Mouse (Mus musculus) lung, adult 18-20 months (tissue): ENCODE measurements around the gene Ssc4d.

Experiments used
- DNase-seq, 2 experiments: peaks; one replicate each; pipeline ENCODE4 v3.0.0; 2022; ENCODE audit warnings: mixed read lengths in 2 of 2

Gene Ssc4d

DNA sequence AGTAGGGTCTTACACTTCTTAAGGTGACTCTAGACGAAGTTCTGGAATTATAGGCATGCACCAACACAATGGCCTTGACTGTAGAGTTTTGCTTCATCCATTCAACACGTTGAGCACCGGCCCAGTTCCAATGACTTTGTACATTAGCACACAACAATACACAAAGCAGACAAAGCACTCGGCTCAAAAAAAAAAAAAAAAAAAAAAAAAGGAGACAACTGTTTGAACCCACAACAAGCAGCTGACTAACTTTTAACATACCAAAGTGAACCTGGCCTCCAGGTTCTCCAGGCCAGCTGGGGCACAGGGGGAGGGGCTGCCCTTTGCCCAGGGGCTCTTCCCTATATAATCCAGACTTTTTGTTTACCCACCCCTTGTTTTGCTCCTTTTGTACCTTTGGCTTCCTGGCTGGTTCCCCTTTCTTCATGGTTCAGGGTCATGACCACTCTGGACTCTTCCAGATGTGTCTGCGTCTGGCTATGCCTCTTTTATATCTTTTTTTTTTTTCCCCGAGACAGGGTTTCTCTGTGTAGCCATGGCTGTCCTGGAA is 38.6 kb downstream of the Ssc4d start:
- DNase-seq: no peak

GRCm38 (mm10) chr5:135935176-135935523 is 39.2 kb downstream of the Ssc4d start:
- DNase-seq: no peak

- peak; percentile 98 to 99 for DNase-seq
Observed at GRCm38 (mm10) chr5:135934481-135935175, 39.7 kb downstream of the Ssc4d start, which contains the start of gene Ywhag. TSS of gene Ywhag (minus strand) at chr5:135934616.

- peak; percentile 70 to 73 for DNase-seq
Observed at GRCm38 (mm10) chr5:135933900-135934441, 40.4 kb downstream of the Ssc4d start.

GRCm38 (mm10) chr5:135933222-135933899 is 41.0 kb downstream of the Ssc4d start:
- DNase-seq: no peak

DNA sequence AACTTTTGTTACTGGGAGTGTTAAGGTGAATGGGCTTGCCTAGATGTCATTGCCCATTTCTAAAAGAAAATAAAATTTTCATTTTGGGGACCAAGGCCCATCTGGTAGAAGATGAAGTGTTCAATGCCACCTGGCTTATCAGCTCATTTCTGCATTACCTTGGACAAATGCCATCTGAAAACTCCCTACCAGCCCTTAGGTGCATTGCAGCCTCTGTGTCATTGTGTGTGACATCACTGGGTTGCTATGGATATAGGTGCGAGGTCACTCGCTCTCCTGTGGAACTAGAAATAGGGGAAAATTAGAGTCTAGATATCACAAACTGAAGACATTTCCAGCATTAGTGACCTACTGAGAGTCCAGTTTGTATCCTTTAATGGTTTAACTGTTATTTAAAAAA is 42.0 kb downstream of the Ssc4d start:
- DNase-seq: no peak

GRCm38 (mm10) chr5:135931526-135931925 is 42.8 kb downstream of the Ssc4d start:
- DNase-seq: no peak

GRCm38 (mm10) chr5:135929685-135930424 is 44.5 kb downstream of the Ssc4d start:
- no peak for DNase-seq

- no peak for DNase-seq
Observed at GRCm38 (mm10) chr5:135923901-135924300, 50.4 kb downstream of the Ssc4d start.

DNA sequence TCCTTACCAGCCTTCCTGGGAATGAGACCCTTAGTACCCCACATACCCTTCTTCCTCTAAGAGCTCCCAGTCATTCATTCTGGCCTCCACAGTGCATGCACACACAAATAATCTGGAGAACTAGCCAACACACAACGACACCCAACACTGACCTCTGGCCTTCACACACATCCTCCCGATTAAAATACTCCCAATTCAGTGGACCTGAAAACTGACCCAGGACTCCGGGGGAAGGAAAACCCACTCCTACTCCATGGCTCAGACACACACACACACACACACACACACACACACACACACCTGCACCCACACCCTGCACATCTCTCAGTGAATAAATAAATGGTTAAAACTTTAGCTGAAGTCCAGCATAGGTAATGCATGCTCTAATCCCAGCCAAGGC is 54.4 kb downstream of the Ssc4d start:
- DNase-seq: no peak

GRCm38 (mm10) chr5:135918593-135918992 is 55.7 kb downstream of the Ssc4d start:
- DNase-seq: no peak

DNA sequence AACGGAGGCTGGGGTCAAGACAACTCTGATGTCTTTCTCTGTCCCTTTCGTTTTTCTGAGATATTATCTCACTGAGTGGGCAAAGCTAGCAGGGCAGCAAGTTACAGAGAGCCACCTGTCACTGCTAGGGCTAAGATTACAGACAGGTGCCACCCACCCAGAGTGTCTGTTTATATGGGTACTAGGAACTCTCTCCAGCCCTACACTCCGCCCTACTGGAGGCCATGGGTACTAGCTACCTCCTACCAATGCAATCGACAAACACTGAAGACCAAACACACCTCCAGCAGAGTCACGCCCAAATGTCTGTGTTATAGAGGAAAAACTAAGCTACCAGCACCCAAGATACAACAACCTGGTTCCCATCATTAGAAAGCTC is 56.3 kb downstream of the Ssc4d start:
- DNase-seq: no peak

DNA sequence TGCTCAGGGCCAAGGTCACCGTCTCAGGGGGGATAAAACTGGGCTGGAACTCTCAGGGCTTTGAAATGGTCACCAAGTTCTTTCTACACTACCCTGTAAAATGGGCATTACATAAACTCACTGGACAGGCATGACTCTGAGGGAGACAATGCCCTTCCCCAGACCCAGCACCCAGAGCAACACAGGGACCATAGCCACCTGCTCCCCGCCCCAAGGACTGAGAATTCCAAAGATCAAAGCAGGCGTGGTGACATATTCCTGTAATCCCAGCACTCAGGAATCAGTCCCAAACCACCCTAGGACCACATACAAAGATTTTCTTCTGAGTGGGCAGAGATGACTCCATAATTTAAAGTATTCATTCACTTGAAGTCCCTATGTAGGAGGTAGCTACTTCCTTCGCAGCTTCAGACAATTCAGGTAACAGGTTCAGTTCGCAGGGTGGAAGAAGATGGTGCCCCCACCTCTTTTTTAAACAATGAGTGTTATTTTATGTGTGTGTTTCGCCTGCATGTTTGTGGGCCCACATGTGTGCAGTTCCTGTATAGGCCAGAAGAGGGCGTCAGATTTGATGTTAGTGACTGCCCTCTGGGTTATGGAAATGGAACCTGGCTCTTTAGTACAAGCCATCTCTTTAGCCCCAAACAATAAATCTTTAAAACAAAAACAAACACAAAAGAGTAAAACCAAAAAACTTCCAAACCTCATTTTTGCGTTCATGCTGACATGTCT is 56.8 kb downstream of the Ssc4d start:
- no peak for DNase-seq

GRCm38 (mm10) chr5:135916601-135917000 is 57.7 kb downstream of the Ssc4d start:
- DNase-seq: no peak

DNA sequence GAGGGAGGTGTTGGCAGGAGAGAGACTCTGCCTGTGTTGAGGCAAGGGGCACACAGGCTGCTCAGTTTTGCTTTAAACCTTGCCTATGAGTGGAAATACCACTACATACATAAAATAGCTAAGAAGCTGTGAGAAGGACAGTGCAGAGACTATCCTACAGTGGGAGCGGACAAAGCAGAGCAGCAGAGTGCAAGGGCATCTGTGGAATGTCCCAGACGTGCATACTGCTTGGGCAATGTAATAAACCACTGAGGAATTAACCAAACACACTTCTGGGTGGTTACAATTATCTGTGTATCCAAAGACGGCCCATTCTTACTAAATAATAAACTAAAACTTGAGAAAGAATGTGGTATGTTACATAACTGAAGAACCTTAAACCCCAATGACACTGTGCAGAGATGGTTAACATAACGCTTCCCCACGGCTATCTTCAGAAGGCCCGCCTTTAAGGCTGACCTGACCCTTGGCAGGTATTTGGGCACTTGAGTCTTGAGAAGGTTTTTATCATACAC is 58.2 kb downstream of the Ssc4d start:
- DNase-seq: no peak

DNA sequence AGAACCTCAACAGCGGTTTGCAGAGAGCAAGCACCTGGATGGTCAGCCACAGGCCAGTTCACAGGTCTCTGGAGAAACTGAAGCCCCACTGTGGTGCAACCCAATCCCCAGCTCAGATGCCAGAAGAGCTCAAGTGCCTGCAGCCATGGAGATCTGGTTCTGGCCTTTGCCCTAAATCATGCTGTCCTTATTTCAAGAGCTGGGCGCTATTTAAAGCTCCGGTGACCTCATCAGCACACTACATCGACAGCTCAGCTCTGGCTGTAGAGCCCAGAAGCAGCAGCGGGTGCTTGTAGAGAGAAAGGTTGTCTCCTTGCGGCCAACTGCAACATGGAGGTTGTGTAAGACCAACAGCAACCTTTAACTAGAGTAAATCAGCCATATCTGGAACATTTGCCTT is 60.2 kb downstream of the Ssc4d start:
- DNase-seq: peak; percentile 73 to 84

DNA sequence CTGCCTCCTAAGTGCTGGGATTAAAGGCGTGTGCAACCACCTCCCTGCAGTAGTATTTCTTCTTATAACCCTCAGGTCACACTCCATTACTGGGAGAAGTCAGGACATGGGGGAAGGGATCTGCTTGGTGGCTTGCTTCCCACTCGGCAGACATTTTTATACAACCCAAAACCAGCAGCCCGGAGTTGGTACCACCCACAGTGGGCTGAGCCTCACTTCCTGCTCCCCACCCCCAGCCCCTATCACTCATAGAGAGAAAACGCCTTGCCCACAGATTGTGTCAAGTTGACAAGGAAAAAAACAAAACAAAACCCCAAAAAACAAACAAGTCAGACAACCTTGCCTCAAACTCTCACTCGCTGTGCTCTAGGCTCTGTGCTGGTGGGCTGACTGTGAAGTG is 61.1 kb downstream of the Ssc4d start:
- DNase-seq: peak in 1 of 2 experiments; percentile 46

GRCm38 (mm10) chr5:135911633-135912220 is 62.6 kb downstream of the Ssc4d start:
- DNase-seq: no peak

DNA sequence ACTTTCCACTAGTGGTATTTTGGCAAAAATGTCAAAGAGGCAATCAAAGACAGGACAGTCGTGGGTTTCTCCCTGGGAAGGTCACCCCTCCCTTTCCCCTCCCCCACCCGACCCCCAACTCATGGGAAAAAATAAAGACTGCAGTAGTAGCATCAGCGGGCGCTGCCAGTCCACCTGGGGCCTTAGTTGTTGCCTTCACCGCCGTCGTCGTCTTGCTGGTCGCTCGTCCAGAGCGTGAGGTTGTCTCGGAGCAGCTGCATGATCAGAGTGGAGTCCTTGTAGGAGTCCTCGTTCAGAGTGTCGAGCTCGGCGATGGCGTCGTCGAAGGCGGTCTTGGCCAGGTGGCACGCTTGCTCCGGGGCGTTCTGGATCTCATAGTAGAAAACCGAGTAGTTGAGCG is 63.5 kb downstream of the Ssc4d start:
- no peak for DNase-seq
